Mouse (Mus musculus) cerebellum, postnatal 36 days (tissue): ENCODE measurements around the gene Hist2h3c2.

ENCODE experiments used
- DNase-seq, 2 experiments: peaks; one replicate each; pipeline ENCODE4 v3.0.0; 2021 to 2022; ENCODE audit warnings: mixed read lengths in 2 of 2

The Hist2h3c2 gene

GRCm38 (mm10) chr3:96195616-96196313, 43.2 kb downstream of the Hist2h3c2 start:
- DNase-seq, result no peak

GRCm38 (mm10) chr3:96194966-96195365, 44.0 kb downstream of the Hist2h3c2 start:
- DNase-seq, result no peak

GRCm38 (mm10) chr3:96192977-96193376, 46.0 kb downstream of the Hist2h3c2 start:
- no peak for DNase-seq
